Mouse (Mus musculus): Measurements from ENCODE around the gene Tcf20. TPM values are rescaled to one million over a fixed set of nuclear protein-coding genes. Genes with fewer than 3 reads are reported as not detected.

Gene Tcf20
- total and polyA plus RNA-seq, 3 experiments: 27.0 to 47.2 (median 29.0) TPM

DNA sequence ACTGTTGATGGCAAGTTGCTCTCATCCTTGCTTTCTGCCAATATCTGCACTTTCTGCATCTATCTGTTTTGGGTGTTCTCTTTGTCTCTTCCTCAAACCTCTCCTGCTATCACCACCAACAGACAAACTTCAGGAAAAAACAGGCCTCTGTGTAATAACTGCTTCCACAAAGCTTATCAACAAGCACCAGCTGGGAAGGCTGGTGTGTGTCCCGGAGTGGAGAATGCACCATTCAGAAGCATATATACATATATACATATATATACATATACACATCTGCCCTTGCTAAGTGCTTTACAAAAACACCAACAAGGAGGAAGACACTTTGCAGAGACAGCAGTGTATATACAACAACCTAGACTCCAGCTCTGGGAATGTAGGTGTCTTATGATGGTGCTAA, 177.1 kb downstream of the Tcf20 start:
- TF ChIP-seq CTCF (conservative IDR thresholded peaks at IDR 0.05 in 1 of 2, IDR thresholded peaks at IDR 0.05 in 1 of 2; ENCODE audit: low read depth in 2 of 2, low read length in 2 of 2): no peak
- no peak for TF ChIP-seq SIN3A (IDR thresholded peaks at IDR 0.05; ENCODE audit: low read length)
- TF ChIP-seq ZNF384 (IDR thresholded peaks at IDR 0.05; ENCODE audit: low read depth, low read length): no peak
- TF ChIP-seq PAX5 (IDR thresholded peaks at IDR 0.05; ENCODE audit: low read length): no peak
- no peak for TF ChIP-seq USF1 (IDR thresholded peaks at IDR 0.05; ENCODE audit: low read depth, low read length)
- TF ChIP-seq CHD1 (IDR thresholded peaks at IDR 0.05; ENCODE audit: low read depth, low read length): no peak
- TF ChIP-seq NRF1 (IDR thresholded peaks at IDR 0.05; ENCODE audit: low read depth, low read length): no peak
- no peak for TF ChIP-seq MAX (IDR thresholded peaks at IDR 0.05; ENCODE audit: low read length)
- TF ChIP-seq CHD2 (IDR thresholded peaks at IDR 0.05; ENCODE audit: low read length): no peak
- no peak for TF ChIP-seq RAD21 (IDR thresholded peaks at IDR 0.05; ENCODE audit: low read depth, low read length)
- no peak for TF ChIP-seq MXI1 (IDR thresholded peaks at IDR 0.05; ENCODE audit: low read depth, low read length)
- no peak for TF ChIP-seq ZMIZ1 (IDR thresholded peaks at IDR 0.05; ENCODE audit: low read depth, low read length)
- TF ChIP-seq JUN (IDR thresholded peaks at IDR 0.05; ENCODE audit: insufficient read depth, low read depth, low read length): no peak
- TF ChIP-seq MAZ (IDR thresholded peaks at IDR 0.05; ENCODE audit: low read depth, low read length): no peak
- in situ Hi-C loops (cut with MboI; ENCODE audit: low pct_ligation_motif_present, low pct_unique_long_range_greater_than_20kb, low sequenced_read_pairs) (loop anchor here (10.0 to 25.0 kb wide), 2 partner anchors 104 to 402 kb away; no protein-coding TSS in a partner anchor), dilution Hi-C loops (cut with MboI; ENCODE audit: extremely low pct_ligation_motif_present, extremely low pct_unique_long_range_greater_than_20kb, low sequenced_read_pairs) (no loop called here)
- Histone ChIP-seq H3K79me2 (replicated peaks; ENCODE audit: control insufficient read depth, extremely low read depth, insufficient read depth, poor library complexity, severe bottlenecking) (no peaks in the 10 kb centered on the region), H3K4me2 (ENCODE audit: insufficient read depth, low read depth, poor library complexity, severe bottlenecking) (no peak overlapping the region), H3K9me3 (replicated peaks; ENCODE audit: low read length) (no peaks in the 10 kb centered on the region), H3K4me3 (replicated peaks in 1 of 3; ENCODE audit: low read depth in 2 of 3, low read length in 2 of 3, poor library complexity in 1 of 3) (no peak overlapping the region), H3K4me1 (ENCODE audit: control insufficient read depth in 1 of 2, insufficient read depth in 2 of 2) (no peaks in the 10 kb centered on the region), H3K9ac (ENCODE audit: insufficient read depth, low read depth) (no peak overlapping the region), H3K27ac (ENCODE audit: insufficient read depth, low read depth) (no peak overlapping the region), H3K36me3 (replicated peaks in 1 of 2; ENCODE audit: control insufficient read depth in 1 of 2, insufficient read depth in 1 of 2, low read length in 1 of 2) (peaks cover 22 to 69% of the 10 kb centered on the region in 2 experiments), H3K27me3 (replicated peaks) (no peaks in the 10 kb centered on the region)
- DNase-seq (ENCODE audit: extremely low read depth): no peak

DNA sequence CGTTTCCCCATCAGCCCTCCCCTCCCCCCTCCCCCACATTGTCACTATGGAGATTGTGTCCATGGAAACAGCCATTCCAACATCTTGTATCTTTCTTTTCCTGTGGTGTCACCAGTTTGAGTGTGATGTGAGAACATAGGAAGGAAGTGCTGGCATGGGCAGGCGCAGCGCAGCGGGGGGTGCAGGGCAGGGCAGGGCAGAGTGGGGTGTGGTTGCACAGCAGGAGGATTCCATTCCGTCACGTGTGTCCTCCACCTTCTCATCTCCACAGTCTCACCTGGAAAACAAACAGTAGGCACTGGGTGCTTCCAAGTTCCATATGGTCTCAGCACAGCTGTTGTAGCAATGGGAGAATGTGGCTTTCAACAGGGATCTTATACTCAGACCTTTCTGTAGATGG, 178.2 kb downstream of the Tcf20 start:
- no peak overlapping the region for H3K27ac ChIP-seq (ENCODE audit: insufficient read depth, low read depth)
- H3K4me1 ChIP-seq (ENCODE audit: control insufficient read depth in 1 of 2, insufficient read depth in 2 of 2): no peaks in the 10 kb centered on the region
- dilution Hi-C loops (cut with MboI; ENCODE audit: extremely low pct_ligation_motif_present, extremely low pct_unique_long_range_greater_than_20kb, low sequenced_read_pairs) (no loop called here), in situ Hi-C loops (cut with MboI; ENCODE audit: low pct_ligation_motif_present, low pct_unique_long_range_greater_than_20kb, low sequenced_read_pairs) (loop anchor here (10.0 to 25.0 kb wide), 2 partner anchors 235 to 403 kb away; no protein-coding TSS in a partner anchor)
- no peak for TF ChIP-seq NELFE (IDR thresholded peaks at IDR 0.05; ENCODE audit: low read depth, low read length)
- TF ChIP-seq POLR2AphosphoS2 (IDR thresholded peaks at IDR 0.05; ENCODE audit: low read depth, low read length): no peak
- TF ChIP-seq RCOR1 (conservative IDR thresholded peaks at IDR 0.05; ENCODE audit: low read depth, low read length): no peak
- TF ChIP-seq MEF2A (IDR thresholded peaks at IDR 0.05; ENCODE audit: borderline replicate concordance, low read depth, low read length): no peak
- TF ChIP-seq POLR2A (IDR thresholded peaks at IDR 0.05; ENCODE audit: low read depth, low read length): no peak
- no peak for TF ChIP-seq E2F4 (IDR thresholded peaks at IDR 0.05; ENCODE audit: insufficient replicate concordance, low read depth, low read length)
- no peak for TF ChIP-seq JUN (IDR thresholded peaks at IDR 0.05; ENCODE audit: insufficient read depth, low read depth, low read length)
- TF ChIP-seq TBP (conservative IDR thresholded peaks at IDR 0.05; ENCODE audit: low read depth, low read length): no peak
- TF ChIP-seq SIN3A (IDR thresholded peaks at IDR 0.05; ENCODE audit: low read length): no peak
- TF ChIP-seq ETS1 (conservative IDR thresholded peaks at IDR 0.05; ENCODE audit: low read depth, low read length): no peak
- TF ChIP-seq MAX (IDR thresholded peaks at IDR 0.05; ENCODE audit: low read length): no peak
- no peak for TF ChIP-seq UBTF (IDR thresholded peaks at IDR 0.05; ENCODE audit: low read depth, low read length)
- TF ChIP-seq MAFK (IDR thresholded peaks at IDR 0.05; ENCODE audit: insufficient replicate concordance, low read length): no peak
- no peak for TF ChIP-seq ZKSCAN1 (IDR thresholded peaks at IDR 0.05; ENCODE audit: borderline replicate concordance, low read depth, low read length)
- no peaks in the 10 kb centered on the region for H3K9me3 ChIP-seq (replicated peaks; ENCODE audit: low read length)
- no peak for DNase-seq (ENCODE audit: extremely low read depth)
- no peaks in the 10 kb centered on the region for H3K27me3 ChIP-seq (replicated peaks)
- no peak overlapping the region for H3K4me2 ChIP-seq (ENCODE audit: insufficient read depth, low read depth, poor library complexity, severe bottlenecking)
- peaks cover 22 to 59% of the 10 kb centered on the region in 2 experiments for H3K36me3 ChIP-seq (replicated peaks in 1 of 2; ENCODE audit: control insufficient read depth in 1 of 2, insufficient read depth in 1 of 2, low read length in 1 of 2)
- H3K4me3 ChIP-seq (replicated peaks in 1 of 3; ENCODE audit: low read depth in 2 of 3, low read length in 2 of 3, poor library complexity in 1 of 3): no peak overlapping the region
- no peak overlapping the region for H3K9ac ChIP-seq (ENCODE audit: insufficient read depth, low read depth)
- no peaks in the 10 kb centered on the region for H3K79me2 ChIP-seq (replicated peaks; ENCODE audit: control insufficient read depth, extremely low read depth, insufficient read depth, poor library complexity, severe bottlenecking)

Data from CH12.LX (cell line).